Mouse (Mus musculus): Measurements from ENCODE around the gene Man1c1.

Gene Man1c1

GRCm38 (mm10) chr4:134638111-134638550 lies 66.0 kb downstream of the Man1c1 start:
- DNase-seq (ENCODE audit: low spot score) = no peak

- DNase-seq (ENCODE audit: low spot score) = no peak
These were observed 67.7 kb downstream of the Man1c1 start for GRCm38 (mm10) chr4:134636406-134636805.

- DNase-seq (ENCODE audit: low spot score) = no peak
These were observed 70.1 kb downstream of the Man1c1 start for GRCm38 (mm10) chr4:134634001-134634400.

- no peak for DNase-seq (ENCODE audit: low spot score)
These were observed 71.9 kb downstream of the Man1c1 start for GRCm38 (mm10) chr4:134632131-134632711.

- DNase-seq (ENCODE audit: low spot score) = no peak
These were observed 72.5 kb downstream of the Man1c1 start for GRCm38 (mm10) chr4:134631471-134632130.

- no peak for DNase-seq (ENCODE audit: low spot score)
These were observed 75.3 kb downstream of the Man1c1 start for GRCm38 (mm10) chr4:134628575-134629384.

GRCm38 (mm10) chr4:134628058-134628457 lies 76.0 kb downstream of the Man1c1 start:
- no peak for DNase-seq (ENCODE audit: low spot score)

- DNase-seq (ENCODE audit: low spot score) = no peak
These were observed 77.2 kb downstream of the Man1c1 start for GRCm38 (mm10) chr4:134626883-134627282.

GRCm38 (mm10) chr4:134626350-134626749 lies 77.7 kb downstream of the Man1c1 start:
- no peak for DNase-seq (ENCODE audit: low spot score)

GRCm38 (mm10) chr4:134624109-134624862 lies 79.8 kb downstream of the Man1c1 start:
- DNase-seq (ENCODE audit: low spot score) = no peak

GRCm38 (mm10) chr4:134621695-134622094 lies 82.4 kb downstream of the Man1c1 start:
- no peak for DNase-seq (ENCODE audit: low spot score)

GRCm38 (mm10) chr4:134620246-134620645 lies 83.8 kb downstream of the Man1c1 start:
- DNase-seq (ENCODE audit: low spot score) = no peak

- DNase-seq (ENCODE audit: low spot score) = no peak
These were observed 84.6 kb downstream of the Man1c1 start for GRCm38 (mm10) chr4:134619489-134619870.

GRCm38 (mm10) chr4:134618810-134619488 lies 85.1 kb downstream of the Man1c1 start:
- DNase-seq (ENCODE audit: low spot score) = no peak

GRCm38 (mm10) chr4:134617779-134618178 lies 86.3 kb downstream of the Man1c1 start:
- no peak for DNase-seq (ENCODE audit: low spot score)

- DNase-seq (ENCODE audit: low spot score) = no peak
These were observed 88.0 kb downstream of the Man1c1 start for GRCm38 (mm10) chr4:134615929-134616625.

- no peak for DNase-seq (ENCODE audit: low spot score)
These were observed 91.9 kb downstream of the Man1c1 start for GRCm38 (mm10) chr4:134612070-134612667.

GRCm38 (mm10) chr4:134610616-134611015 lies 93.5 kb downstream of the Man1c1 start:
- no peak for DNase-seq (ENCODE audit: low spot score)

- DNase-seq (ENCODE audit: low spot score) = no peak
These were observed 96.4 kb downstream of the Man1c1 start for GRCm38 (mm10) chr4:134607679-134608078.

GRCm38 (mm10) chr4:134606054-134606453 lies 98.0 kb downstream of the Man1c1 start:
- DNase-seq (ENCODE audit: low spot score) = no peak

GRCm38 (mm10) chr4:134604472-134604871 lies 99.6 kb downstream of the Man1c1 start:
- DNase-seq (ENCODE audit: low spot score) = no peak

All from spleen, adult 12 weeks (tissue).